Mouse (Mus musculus) erythroblast, adult 5-6 weeks (primary cell): Measurements from ENCODE around the gene Adora2b. TPM values are rescaled to one million over a fixed set of nuclear protein-coding genes. Genes with fewer than 3 reads are reported as not detected.

Experiments
- ATAC-seq: replicated peaks from 2 replicates; pipeline ENCODE4 v1.8.0; 2016; ENCODE audit warnings: moderate number of reproducible peaks, mild to moderate bottlenecking, moderate TSS enrichment, inconsistent platforms; ENCODE audit not compliant: poor library complexity, low FRiP score, severe bottlenecking
- total RNA-seq, 2 experiments: library from RNA; stranded (forward) in 1 of 2; stranded (reverse) in 1 of 2; fragments of 150-400 nt in 1 of 2; fragments of 200-764, 138-1000 nt in 1 of 2; gene quantifications; 2 replicates each; pipeline versions ENCODE4 v1.2.3 to v1.2.4; 2015 to 2017; ENCODE audit warnings: low replicate concordance in 2 of 2

Gene Adora2b
- total RNA-seq (2015; ENCODE audit: low replicate concordance) (2.7 and 3.8 TPM in 2 replicates), total RNA-seq (2017; ENCODE audit: low replicate concordance) (0.70 and 2.6 TPM in 2 replicates)

DNA sequence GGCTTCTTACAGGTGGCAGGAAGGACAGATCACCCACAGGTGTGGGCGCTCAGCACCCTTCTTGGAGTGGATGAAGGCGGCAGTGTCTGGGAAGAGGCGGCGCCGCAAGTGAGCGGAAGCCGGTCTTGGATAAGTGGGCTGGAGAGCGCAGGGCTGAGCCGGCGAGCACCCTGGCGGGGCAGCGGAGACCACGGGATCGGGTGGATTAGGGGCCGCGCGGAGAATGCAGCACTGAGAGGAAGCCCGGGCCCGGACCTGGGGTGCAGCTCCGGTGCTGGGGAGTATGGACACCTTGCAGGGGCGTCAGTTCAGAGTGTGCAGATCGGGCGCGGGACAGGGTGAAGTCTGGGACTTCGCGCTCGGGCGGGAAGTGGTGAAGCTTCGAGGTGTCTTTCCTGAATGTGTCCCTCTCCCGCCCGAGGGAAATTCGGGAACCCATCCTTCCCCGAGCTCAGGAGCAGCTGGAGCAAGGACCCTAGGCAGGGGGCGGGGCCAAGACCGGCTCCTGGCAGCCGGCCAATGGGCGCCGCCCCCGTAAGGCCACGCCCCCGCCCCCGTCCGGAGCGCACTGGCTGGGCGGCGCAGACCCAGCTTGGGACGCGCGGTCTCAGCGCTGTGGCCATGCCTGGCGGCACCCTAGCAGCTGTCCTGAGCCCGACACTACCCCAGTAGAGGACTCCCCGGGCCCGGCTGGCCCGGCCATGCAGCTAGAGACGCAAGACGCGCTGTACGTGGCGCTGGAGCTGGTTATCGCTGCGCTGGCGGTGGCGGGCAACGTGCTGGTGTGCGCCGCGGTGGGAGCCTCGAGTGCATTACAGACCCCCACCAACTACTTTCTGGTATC lies at the start of gene Adora2b:
Gene Adora2b (plus strand): TSS at position 584 of the 844 bp plus-strand sequence.
- no peak for ATAC-seq

DNA sequence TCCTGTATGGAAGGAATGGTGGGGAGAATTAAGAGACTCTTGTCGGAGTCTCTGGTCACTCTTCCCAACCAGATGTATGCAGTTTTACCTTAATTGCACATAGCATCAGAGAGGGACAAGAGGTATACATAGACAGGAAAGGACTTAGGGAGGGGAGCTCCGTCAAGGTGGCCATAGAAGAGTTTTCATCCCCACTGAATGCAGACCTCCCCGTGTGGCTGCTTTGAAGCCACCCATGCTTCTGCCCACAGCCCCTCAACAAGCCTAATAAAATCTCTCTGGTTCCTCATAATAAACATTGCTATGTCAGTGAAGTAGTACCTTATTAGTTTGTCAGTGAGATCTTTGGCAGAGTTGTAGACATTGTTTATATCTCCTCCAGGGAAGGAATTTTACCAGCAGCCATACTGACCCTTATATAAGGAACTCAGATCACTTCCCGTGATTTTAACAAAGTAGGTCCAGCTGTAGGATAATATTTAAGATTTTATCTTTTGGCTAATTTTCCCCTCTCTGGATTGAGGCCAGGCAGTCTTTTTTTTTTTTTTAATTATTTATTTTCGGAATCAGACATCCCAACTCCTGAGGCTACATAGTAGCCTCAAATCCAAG lies 47.8 kb upstream of the Adora2b start:
- ATAC-seq, result no peak

DNA sequence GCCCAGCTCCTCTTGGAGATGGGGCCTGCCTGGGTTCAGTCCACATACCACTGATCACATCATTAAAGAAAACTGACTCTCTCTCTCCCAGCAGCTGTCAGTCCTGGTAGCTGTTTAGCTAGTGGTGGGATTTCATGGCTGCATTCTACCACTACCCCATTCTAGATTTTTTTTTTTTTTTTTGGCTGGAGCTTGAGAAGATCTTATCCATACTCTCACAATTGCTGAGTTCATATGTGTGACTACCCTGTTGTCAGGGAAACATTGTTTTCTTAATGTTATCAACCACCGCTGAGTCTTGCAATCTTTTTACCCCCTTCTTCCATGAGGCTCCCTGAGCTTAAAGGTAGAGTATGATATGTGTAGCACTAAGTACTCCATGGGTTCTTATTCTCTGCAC lies 46.1 kb upstream of the Adora2b start:
- no peak for ATAC-seq

DNA sequence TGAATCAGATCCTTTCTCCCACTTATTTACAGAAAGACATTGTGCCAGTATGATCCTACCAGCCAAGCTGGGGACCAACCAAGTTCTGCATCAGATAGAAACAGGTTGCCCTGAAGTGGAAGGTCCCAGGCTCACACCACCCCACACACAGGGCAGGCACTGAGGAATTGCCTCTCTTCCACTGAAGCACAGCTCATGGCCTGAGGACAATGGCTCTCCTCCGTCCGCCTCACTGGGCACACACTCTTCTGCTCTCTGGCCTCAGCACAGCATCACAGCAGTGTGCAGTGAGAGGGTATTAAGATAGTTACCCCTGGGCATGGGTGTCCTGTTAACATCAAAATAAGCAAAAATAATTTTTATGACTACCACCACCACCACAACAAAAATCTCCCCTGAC lies 39.7 kb upstream of the Adora2b start:
- ATAC-seq, result no peak

DNA sequence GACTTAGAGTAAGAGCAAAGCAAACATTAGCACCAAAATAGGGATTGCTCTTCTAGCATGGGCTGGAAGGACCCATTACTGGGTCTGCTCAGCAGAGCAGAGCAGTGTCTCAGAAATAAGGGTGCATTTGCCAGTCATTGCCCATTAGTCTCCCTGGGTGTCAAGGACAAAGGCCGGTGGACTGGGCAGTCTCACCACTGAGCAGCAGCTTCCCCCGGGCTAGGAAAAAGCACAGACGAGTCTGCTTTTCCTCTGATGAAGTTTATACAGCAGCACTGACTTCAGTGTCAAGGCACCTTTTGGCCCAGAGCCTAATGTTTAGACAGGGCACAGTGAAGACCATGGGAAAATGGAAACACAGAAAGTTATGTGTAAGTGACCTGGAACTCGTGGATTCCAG lies 38.9 kb upstream of the Adora2b start:
- no peak for ATAC-seq

DNA sequence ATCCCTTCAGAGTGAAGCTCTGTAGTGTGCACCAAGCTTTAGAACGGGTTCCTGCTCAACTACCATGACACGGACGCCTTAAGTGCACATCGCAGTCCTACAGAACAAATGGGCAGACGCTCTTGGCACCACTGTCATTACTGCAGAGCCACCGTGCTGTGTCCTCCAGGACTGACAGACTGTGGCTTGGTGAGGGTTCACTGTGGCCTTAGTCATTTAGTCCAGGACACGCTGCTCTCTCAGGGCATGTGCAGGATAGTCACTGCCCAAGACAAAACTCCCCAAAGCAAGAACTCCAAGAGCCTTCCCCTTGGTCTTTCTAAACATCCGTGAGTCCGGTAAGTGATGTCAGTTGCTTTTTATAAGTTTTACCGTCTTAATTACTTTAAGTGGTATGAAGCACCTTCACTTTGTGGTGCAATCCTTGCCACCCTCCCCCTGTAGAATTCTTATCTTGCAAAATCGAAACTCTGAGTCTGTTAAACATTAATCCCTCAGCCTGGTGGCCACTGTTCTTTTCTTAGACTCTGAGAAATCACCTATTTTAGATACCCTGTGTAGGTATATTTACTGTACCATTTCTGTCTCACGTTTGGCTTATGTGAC lies 35.3 kb upstream of the Adora2b start:
- ATAC-seq, result no peak

DNA sequence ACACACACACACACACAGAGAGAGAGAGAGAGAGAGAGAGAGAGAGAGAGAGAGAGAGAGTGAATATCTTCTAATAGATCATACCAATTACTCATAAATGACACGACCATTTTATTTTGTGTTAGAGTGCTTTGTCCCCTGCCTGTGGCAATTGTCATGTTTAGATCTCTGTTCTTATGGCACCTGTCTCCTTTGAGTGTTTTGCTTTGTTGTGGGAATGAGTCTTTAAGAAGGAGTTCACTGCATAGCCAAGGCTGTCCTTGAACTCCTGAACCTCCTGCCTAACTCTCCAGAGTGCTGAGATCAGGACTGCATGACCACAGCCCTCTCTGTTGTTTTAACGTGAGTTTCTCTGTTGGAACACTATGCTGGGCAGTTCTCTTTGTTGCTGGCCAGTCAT lies 33.7 kb upstream of the Adora2b start:
- no peak for ATAC-seq

DNA sequence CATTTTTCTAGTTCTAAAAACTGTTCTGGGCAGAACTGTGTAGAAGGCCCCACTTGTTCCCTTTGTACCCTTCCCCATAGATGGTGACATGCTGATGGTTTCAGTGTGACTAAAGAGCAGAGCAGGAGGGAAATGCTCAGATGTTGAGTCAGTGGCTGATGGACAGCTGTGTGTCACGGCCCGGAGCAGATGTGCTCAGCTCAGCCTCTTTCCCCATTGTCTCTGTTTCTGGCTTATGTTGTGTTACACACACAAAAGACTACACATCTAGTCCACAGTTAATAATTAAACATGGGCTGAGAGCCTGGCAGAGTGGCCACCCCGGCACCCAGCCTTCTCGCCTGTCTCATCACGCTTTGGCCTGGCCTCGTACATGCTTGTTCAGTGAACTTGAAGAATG lies 31.0 kb upstream of the Adora2b start:
- no peak for ATAC-seq

DNA sequence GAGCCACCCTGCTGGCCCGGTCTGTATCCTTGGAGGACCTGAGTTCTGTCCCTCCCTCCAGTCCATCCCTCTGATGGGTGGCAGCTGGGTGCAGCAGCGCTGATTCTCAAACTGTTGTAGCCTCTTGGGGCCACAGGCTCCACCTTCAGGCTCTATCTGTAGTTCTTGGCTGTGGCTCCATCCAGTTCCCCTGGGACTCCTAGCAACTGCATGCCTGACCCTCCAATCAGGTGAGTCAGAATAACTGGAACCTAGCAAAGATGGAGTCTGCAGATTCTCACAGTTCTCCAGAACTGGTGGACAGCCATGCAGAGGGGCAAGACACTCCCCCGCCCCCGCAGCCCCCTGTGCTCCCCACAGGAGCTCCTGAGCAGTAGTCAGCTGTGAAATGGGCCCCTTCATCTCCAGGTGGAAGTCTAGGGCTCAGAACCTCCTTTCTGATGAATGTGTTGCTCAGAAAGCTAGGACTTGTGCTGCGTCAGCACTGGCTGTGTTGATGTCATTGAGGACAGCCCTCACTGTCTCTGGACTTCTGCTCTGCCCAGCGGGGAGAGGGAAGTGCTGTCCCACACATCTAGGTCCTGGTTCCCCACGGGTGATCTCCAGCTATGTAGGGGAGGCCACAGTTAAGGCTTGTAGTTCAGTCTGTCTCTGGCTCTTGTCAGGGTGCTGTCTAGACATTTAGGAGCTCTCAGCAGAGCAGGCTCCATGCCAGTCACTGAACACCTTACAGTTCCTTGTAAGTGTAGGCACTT lies 27.9 kb upstream of the Adora2b start:
- no peak for ATAC-seq

DNA sequence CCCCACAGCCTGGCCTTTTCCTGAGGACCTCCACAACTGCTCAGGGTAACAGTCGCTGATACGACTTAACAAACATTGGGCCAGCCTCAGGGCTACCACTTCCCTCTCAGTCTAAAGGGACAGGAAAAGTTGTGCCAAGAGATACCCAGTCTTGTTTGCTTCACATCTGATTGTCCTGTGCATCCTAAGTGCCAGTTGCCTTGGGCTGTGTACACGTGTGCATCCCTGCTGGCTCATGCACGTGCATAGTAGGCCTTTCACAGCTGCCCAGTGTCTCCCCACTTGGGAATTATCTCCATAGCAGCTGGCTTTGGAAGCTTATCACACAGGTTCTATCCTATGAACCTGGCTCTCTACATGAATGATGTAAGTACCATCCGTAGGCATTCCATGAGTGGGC lies 25.4 kb upstream of the Adora2b start:
- ATAC-seq, result no peak

DNA sequence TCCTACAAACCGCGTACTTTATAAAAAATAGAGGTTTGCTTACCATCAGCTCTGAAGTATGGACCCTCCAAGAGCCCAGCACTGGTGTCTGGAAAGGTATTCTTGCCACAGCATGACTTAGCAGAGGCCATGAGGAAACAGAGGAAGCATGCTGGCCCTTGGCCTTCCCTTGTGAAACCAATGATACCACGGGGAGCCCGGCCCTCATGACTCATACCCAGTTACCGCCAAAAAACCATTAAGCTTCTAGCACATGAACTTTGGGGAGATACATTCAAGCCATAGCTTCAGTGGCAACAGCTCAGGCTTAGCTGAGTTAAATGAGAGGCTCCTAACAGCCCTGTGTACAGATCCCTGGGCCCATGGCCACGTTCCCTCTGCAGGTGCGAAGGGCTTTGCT lies 24.8 kb upstream of the Adora2b start:
- no peak for ATAC-seq

DNA sequence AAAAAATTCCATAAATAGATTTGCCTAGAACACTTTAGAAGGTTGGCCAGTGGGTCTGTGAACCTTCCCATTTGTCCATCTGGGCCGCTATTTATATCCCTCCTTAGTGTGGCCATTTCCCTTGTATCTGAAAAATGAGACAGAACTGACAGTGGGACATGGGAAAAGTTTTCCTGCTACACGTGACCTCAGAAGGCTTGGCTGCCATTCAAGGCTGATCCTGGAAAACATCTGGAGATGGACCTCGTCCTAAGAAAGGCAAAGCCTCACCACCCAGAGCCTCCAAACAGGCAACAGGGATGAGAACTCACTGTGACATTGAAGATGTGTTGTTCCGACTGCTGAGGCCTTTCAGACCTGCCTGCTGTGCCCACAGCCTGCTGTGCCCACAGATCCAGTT lies 24.0 kb upstream of the Adora2b start:
- ATAC-seq, result no peak

DNA sequence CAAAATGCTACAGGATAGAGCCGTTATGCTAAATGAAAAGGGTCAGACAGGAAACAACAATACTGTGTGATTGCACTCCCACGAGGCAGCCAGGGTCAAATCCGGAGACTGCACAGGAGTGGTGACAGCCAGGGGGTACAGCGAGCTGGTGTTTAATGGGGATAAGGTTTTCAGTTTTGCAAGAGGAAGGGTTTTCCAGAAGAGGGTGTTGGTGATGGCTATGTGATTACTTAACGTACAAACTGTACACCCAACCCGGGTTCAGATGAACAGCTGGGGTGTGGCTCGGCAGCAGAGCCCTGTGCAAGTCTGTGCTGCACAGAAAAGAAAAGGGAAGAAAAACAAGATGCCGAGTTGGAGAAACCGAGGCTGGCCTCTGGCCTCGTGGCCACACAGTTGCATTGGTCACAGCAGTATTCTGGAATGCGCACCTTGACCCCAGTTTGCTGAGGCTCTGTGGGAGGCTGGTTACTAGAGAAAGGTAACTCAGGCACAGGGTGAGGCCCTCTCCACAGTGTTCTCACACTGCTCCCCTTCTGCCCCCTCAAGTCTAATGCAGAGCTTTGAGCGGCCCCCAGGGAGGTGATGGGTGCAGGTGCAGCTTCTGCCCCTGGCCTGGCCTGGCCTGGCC lies 8.0 kb upstream of the Adora2b start:
- ATAC-seq, result no peak

DNA sequence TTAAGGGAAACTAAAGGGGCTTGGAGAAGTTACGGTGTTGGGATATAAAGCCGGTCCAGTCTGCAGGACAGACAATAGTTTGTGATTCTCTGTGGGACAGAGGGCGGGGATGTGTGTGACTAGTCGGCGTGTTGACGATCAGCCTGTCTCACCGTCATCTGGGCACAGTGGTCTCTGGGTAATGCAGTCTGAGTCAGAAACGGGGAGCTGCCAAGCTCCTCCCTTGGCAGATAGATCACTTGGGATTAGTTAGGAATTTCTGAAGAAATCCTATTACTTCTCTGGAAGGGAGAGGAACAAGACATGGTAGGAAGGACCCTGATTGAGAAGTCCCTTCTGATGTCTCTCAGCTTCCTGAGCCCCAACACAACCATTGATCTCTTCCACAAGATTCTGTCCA lies 4.9 kb upstream of the Adora2b start:
- ATAC-seq, result no peak

DNA sequence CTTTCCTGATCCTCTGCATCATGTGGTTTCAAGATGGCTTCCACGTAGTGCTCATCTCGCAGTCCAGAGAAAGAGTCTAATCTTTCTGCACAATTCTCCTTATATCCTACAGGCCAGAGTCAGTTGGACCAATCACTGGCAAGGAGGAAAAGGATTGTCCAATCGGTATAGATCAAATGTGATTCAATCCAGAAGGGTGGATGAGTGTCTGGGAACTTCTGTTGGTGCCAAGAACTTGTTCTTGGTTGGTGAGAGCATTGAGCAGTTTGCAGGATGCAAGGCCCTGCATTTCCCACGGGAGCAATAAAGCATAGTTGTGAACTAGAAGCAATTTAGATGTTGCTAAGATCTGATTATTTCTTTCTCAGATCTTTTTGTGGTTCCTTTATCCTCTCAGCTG lies 4.3 kb upstream of the Adora2b start:
- ATAC-seq, result no peak

DNA sequence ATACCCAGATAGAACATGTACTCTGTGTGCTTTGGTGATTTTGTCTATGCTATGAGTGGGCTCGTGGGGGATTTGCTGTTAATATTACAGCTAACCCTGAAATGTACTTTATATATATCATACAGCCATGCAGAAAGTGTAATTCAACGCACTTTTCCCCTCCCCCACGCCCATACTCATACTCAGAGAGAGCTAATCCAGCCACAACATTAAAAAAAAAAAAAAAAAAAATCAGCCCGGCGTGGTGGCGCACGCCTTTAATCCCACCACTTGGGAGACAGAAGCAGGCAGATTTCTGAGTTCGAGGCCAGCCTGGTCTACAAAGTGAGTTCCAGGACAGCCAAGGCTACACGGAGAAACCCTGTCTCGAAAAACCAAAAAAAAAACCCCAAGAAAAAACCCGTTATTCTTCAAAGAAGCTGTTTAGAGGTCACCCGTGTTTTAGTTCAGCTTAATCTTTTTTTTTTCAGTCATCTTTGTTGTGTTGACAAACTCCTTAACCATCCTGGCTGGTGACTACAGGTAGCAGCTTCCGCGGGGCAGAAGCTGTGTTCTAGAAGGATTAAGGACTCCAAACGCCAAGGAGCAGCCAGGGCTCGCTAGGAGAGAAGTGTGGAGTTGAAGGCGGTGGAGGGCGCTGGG lies 904 bp upstream of the Adora2b start:
- 0 out of 2 replicates have a peak, but pooled peaks have one; percentile 16 for ATAC-seq

DNA sequence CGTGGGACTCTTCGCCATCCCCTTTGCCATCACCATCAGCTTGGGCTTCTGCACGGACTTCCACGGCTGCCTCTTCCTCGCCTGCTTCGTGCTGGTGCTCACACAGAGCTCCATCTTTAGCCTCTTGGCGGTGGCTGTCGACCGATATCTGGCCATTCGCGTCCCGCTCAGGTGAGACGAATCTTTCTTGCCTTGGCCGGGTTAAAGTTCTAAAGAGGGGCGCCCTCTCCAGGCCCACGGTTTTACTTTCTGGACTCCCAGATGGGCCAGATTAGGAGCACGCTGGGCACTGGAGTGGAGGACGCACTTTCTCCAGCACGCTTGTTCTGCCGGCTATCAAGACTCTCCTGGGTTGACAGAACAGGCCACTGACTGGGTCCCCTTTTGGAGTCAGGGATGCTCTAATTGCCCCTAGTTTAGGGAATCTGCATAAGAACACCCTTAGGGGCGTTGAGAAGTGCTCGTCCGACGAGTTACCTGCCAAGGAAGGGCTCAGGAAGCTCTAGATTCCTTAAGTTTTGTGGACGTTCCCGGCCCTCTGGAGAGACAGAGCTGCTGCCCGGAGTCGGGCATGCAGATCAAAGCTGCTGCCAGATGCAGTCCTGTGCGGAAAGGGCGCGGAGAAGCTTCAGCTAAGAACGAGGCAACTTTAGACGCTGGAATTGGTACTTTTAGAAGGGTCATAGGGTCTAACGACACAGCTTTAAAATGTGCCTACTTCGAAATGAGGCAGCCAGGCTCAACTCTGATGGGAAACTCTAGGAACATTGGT lies 668 bp downstream of the Adora2b start:
- no peak for ATAC-seq

DNA sequence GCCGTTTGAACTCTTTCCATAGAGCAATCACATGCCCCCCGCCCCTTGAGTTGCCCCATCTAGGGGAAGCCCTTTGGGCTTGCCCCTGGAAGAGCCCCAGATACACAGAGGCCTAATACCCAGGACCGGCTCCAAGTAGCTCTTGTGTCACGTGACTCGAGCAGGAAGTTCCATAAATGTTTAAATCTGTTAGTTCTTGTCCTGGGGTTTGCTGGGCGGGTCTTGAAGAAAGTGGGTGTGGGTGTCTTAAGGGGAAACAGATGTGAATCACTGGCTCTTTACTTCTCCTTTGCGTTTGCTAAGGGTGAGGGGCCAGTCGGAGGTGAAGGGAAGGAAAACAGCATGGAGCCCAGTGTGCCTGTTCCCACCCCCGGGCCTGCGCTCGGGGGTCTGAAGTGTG lies 2.3 kb downstream of the Adora2b start:
- ATAC-seq, result no peak

DNA sequence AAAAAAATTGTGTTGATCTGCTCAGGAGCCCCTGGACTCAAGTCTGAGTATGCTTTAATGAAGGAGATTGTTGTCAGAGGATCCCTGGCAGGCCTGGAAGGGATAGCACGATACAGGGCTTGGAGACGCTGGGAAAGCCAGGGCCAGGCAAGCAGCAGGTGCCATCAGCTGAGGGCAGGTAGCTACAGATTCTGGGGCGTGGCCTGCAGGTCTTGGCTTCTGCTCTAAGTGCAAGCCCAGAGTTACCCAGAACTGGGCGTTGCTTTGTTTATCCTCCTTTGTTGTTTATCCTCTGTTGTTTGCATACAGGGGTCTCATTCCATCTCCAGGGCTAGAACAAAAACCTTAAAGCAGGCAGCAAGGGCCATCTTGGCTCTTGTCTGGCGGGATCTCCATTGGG lies 4.6 kb downstream of the Adora2b start:
- no peak for ATAC-seq
